Mouse (Mus musculus) ES-E14 (cell line): ENCODE measurements at regions not wholly inside any gene's neighbourhood (a gene's known extent, or its start where the extent isn't known, plus 50 kb on each side); places are given as distances from the start of the nearest gene placed in this dataset.

Experiments used
- HCFC1 ChIP-seq: IDR thresholded peaks from 2 replicates; pipeline ENCODE4 v1.6.1; 2012; ENCODE audit warnings: low read length, inconsistent platforms, borderline replicate concordance; ENCODE audit not compliant: insufficient read depth
- MAFK ChIP-seq: IDR thresholded peaks from 2 replicates; pipeline ENCODE4 v1.6.1; 2014; ENCODE audit warnings: mild to moderate bottlenecking, low read depth, low read length, inconsistent platforms; ENCODE audit not compliant: insufficient read depth
- ZC3H11A ChIP-seq: IDR thresholded peaks from 2 replicates; pipeline ENCODE4 v1.6.1; 2012; ENCODE audit warnings: low read depth, mild to moderate bottlenecking, inconsistent platforms, low read length, borderline replicate concordance
- ZNF384 ChIP-seq: IDR thresholded peaks from 2 replicates; pipeline ENCODE4 v1.6.1; 2012; ENCODE audit warnings: low read depth, low read length, inconsistent platforms

DNA sequence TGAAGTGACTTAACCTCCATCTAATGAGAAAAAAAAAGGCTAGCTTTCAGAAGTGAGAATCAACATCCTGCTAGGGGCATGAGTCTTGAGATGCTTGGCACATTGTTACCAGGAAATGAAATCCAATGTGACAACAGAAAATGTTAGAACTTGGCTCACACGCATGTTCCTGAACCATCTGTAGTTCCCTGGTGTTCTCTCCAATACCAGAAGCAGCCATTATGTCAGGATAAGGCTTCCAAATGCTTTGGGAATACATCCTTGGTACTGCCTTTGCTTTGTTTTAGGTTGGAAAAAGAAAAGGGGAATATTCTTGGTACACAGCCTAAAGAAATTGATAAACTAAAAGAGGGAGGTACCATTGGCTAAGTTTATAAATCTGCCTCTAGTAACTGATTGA lies 522.3 kb upstream of the Gabra5 start:
- TF ChIP-seq ZC3H11A (no peak), MAFK (no peak), ZNF384 (no peak), HCFC1 (no peak)
